Mouse (Mus musculus) embryonic facial prominence, embryonic 10.5 days (tissue): ENCODE measurements at regions not wholly inside any gene's neighbourhood (a gene's known extent, or its start where the extent isn't known, plus 50 kb on each side); places are given as distances from the start of the nearest gene placed in this dataset.

ENCODE experiments used
- DNase-seq: peaks from one replicate; pipeline ENCODE4 v3.0.0-alpha.2; 2017; ENCODE audit warnings: low spot score
- H3K27ac ChIP-seq: fragments of 300-500 bp; sonication (generic); replicated peaks from 2 replicates; pipeline ENCODE4 v1.5.1; 2016; ENCODE audit warnings: mild to moderate bottlenecking
- H3K27me3 ChIP-seq: fragments of 300-500 bp; sonication (generic); replicated peaks from 2 replicates; pipeline ENCODE4 v1.6.1; 2016; ENCODE audit warnings: low read depth, mild to moderate bottlenecking; ENCODE audit not compliant: poor library complexity, severe bottlenecking
- H3K36me3 ChIP-seq: fragments of 300-500 bp; sonication (generic); replicated peaks from 2 replicates; pipeline ENCODE4 v1.6.1; 2016; ENCODE audit warnings: mild to moderate bottlenecking, moderate library complexity
- H3K4me1 ChIP-seq: fragments of 300-500 bp; sonication (generic); 2 replicates; pipeline ENCODE4 v1.6.1; 2016
- H3K4me3 ChIP-seq: fragments of 300-500 bp; sonication (generic); 2 replicates; pipeline ENCODE4 v1.5.1; 2016; ENCODE audit warnings: mild to moderate bottlenecking, moderate library complexity
- H3K9me3 ChIP-seq: fragments of 300-500 bp; sonication (generic); 2 replicates; pipeline ENCODE4 v1.6.1; 2016; ENCODE audit warnings: mild to moderate bottlenecking
- WGBS: fragments of 180-500 bp; shearing (Covaris S2); methylation state at CpG from one replicate; pipeline ENCODE4 v1.1.7; 2016; 5-methylcytosine and 5-hydroxymethylcytosine counted together

DNA sequence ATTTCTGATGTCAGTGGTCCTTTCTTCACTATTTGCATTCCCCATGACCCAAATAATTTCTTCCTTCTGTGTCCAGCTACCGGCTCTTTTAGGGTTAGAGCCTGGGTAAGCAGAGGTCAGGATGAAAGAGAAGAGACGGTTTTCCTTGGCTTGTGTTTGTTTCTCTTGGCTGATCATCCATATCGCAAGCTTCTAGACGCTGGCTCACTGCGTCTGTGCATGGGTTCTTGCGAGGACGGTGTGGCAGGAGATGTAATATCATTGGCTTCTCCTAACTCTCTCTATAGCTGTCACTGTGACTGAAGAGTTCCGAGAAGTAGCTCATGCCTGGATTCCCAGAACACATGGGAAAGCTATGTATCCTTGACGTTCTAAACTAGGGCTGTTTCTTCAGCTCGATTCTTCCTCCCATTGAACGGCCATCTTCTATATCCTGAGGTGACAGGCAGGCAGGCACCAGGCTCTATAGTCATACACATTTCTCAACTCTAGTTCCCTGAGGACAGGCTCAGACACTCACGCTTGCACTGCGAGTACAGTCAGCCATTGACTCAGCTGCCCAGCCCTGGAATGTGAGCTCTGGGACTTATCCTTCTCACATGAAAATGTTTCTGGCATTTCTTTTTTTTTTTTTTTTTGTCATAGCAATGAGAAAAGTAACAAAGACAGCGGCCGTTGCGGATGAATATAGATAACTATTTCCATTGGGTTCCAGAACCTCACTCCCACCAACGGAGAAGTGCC is 85.0 kb downstream of the Bach1 start:
- no peaks in the 10 kb centered on the region for H3K36me3 ChIP-seq
- no peak overlapping the region for H3K27ac ChIP-seq
- WGBS, result 69% methylated on average over 17 of the region's 17 CpGs
- H3K9me3 ChIP-seq, result no peaks in the 10 kb centered on the region
- H3K27me3 ChIP-seq, result no peaks in the 10 kb centered on the region
- no peak overlapping the region for H3K4me3 ChIP-seq
- peaks cover 13% of the 10 kb centered on the region for H3K4me1 ChIP-seq
- no peak for DNase-seq

DNA sequence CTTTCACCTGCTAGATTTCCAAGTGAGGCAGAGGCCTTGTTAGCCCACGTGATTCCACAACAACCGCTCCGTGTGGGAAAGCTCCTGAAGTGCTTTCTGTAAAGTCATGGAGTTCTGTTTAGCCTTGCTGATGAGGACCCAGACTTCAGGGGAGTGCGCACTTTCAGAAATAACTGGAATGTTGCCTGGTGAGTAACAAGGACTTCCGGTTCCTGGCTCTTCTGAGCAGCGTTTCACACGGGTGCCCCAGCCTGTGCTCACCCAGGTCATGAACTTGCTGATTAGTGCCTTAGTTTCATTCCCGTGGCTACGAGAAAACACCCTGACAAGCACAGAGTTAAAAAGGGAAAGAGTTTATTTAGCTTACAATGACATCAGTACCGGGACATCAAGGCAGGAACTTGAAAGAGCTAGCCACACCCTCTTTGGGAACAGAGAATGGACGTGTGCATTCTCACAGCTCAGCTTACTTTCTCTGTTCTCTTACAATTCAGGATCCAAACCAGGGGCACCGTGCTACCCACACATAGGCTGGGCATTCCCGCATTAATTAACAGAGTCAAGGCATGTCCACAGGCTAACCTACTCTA is 85.8 kb downstream of the Bach1 start:
- no peak for DNase-seq
- H3K4me3 ChIP-seq, result no peak overlapping the region
- peaks cover 13% of the 10 kb centered on the region for H3K4me1 ChIP-seq
- no peak overlapping the region for H3K27ac ChIP-seq
- H3K27me3 ChIP-seq, result no peaks in the 10 kb centered on the region
- no peaks in the 10 kb centered on the region for H3K36me3 ChIP-seq
- H3K9me3 ChIP-seq, result no peaks in the 10 kb centered on the region
- 66% methylated on average over 13 of the region's 13 CpGs for WGBS

DNA sequence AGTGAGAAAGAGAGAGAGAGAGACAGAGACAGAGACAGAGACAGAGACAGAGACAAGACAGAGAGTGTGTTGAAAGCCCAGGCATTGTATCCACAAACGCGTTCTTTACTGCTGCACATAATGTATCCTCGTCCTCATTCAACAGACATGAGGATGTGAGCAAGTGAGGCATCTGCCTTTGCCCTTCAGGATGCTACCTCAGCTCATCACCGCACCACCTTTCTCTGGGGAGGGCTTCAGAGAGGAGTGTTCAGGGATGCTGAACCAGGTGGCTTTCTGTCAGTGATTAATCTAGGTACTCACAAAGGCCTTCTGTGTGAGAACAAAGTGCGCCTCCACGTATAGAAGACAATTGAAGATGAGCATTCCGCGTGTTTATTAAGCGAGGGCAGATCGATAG is 90.8 kb downstream of the Bach1 start:
- Histone ChIP-seq H3K36me3 (no peaks in the 10 kb centered on the region), H3K9me3 (no peaks in the 10 kb centered on the region), H3K4me1 (peaks cover 6% of the 10 kb centered on the region), H3K27ac (no peak overlapping the region), H3K27me3 (no peaks in the 10 kb centered on the region), H3K4me3 (no peak overlapping the region)
- WGBS, result 88% methylated on average over 10 of the region's 10 CpGs
- no peak for DNase-seq

GRCm38 (mm10) chr16:87789957-87790356 is 91.2 kb downstream of the Bach1 start:
- 89% methylated on average over 6 of the region's 6 CpGs for WGBS
- H3K9me3 ChIP-seq, result no peaks in the 10 kb centered on the region
- no peaks in the 10 kb centered on the region for H3K36me3 ChIP-seq
- H3K27ac ChIP-seq, result no peak overlapping the region
- H3K4me1 ChIP-seq, result peaks cover 2% of the 10 kb centered on the region
- DNase-seq, result no peak
- no peak overlapping the region for H3K4me3 ChIP-seq
- no peaks in the 10 kb centered on the region for H3K27me3 ChIP-seq

DNA sequence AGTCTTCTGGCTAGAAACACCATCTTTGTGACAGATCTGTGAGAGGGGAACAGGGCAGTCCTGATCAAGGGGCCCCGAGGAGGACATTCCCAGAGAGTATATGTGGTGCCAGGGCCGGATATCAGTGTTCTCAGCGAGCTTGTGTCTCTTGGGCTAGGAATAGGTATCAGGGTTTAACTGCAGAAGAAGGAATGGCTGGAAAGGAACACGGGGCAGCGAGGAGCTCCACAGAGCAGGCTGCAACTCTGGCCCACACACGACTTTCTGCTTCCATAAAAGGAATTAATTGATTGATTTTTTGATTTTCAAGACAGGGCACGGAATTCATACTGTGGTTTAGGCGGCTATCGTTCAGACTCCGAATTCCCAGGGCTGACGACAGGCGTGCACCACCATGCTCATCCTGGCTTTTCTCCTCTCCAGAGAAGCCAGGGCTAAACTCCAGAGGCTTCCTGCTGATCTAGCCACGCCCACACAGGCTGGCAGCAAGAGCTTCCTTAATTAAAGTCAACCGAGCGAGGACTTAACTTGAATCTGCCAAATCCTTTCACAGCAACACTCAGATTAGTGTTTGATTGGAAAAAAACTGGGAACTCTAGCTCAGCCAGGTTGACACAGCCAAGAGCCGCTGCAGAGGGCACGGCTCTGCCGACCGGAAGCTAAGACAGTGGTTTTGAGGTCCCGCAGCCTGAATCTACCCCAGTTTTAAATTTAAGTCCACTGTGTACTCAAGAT is 97.9 kb downstream of the Bach1 start:
- 0 out of 2 replicates have a peak, but pooled peaks cover 22% of the 10 kb centered on the region for H3K27me3 ChIP-seq
- WGBS, result 8% methylated on average over 20 of the region's 20 CpGs
- H3K27ac ChIP-seq, result no peak overlapping the region; the same call in 1 of the 2 replicates
- DNase-seq, result peak; percentile 49
- H3K4me1 ChIP-seq, result peaks cover 6% of the 10 kb centered on the region
- H3K36me3 ChIP-seq, result no peaks in the 10 kb centered on the region
- no peaks in the 10 kb centered on the region for H3K9me3 ChIP-seq
- H3K4me3 ChIP-seq, result peak overlapping the region; percentile 53

DNA sequence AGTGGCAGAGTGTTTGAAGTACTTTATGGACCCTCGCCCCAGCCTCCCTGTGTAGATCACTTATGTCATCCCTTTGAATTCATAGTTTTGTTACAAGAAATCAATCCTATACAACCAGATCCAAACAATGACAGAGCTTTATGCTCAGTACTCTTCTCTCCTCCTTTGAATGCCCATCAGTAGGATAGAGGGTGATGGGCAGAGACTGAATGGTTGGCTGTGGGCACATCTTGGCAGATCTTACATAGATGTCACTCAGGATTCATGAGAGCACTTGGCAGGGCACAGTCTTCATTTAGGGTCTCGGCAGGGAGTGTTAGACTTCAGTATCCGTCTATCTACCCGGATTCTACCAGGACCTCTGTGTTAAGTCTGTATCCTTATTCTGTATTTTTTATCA is 103.6 kb downstream of the Bach1 start:
- Histone ChIP-seq H3K36me3 (no peaks in the 10 kb centered on the region), H3K4me1 (no peaks in the 10 kb centered on the region), H3K27me3 (0 out of 2 replicates have a peak, but pooled peaks cover 12% of the 10 kb centered on the region), H3K9me3 (no peaks in the 10 kb centered on the region), H3K4me3 (no peak overlapping the region), H3K27ac (no peak overlapping the region)
- no peak for DNase-seq
- 89% methylated on average over 4 of the region's 4 CpGs for WGBS

GRCm38 (mm10) chr16:87817590-87817989 is 118.8 kb downstream of the Bach1 start:
- H3K27ac ChIP-seq, result no peak overlapping the region
- no peaks in the 10 kb centered on the region for H3K27me3 ChIP-seq
- H3K36me3 ChIP-seq, result no peaks in the 10 kb centered on the region
- H3K9me3 ChIP-seq, result no peaks in the 10 kb centered on the region
- WGBS, result 75% methylated on average over 8 of the region's 8 CpGs
- H3K4me1 ChIP-seq, result peaks cover 6% of the 10 kb centered on the region
- H3K4me3 ChIP-seq, result no peak overlapping the region
- no peak for DNase-seq

- Histone ChIP-seq H3K4me3 (no peak overlapping the region), H3K27me3 (no peaks in the 10 kb centered on the region), H3K27ac (no peak overlapping the region), H3K4me1 (peaks cover 9% of the 10 kb centered on the region), H3K9me3 (no peaks in the 10 kb centered on the region), H3K36me3 (no peaks in the 10 kb centered on the region)
- DNase-seq, result no peak
- WGBS, result 55% methylated on average over 7 of the region's 7 CpGs
Observed at GRCm38 (mm10) chr16:87834296-87834695, 135.6 kb downstream of the Bach1 start.

- Histone ChIP-seq H3K9me3 (no peaks in the 10 kb centered on the region), H3K4me1 (0 out of 2 replicates have a peak, but pooled peaks cover 2% of the 10 kb centered on the region), H3K36me3 (no peaks in the 10 kb centered on the region), H3K27me3 (no peaks in the 10 kb centered on the region), H3K4me3 (no peak overlapping the region), H3K27ac (no peak overlapping the region)
- DNase-seq, result peak; percentile 79
- 21% methylated on average over 16 of the region's 16 CpGs for WGBS
Observed at GRCm38 (mm10) chr16:87840949-87841546, 142.3 kb downstream of the Bach1 start.
